Mouse (Mus musculus) ES-Bruce4 (cell line): ENCODE data around the gene Car2.

ENCODE experiments used
- EP300 ChIP-seq: IDR thresholded peaks from 2 replicates; pipeline ENCODE4 v1.6.1; 2011; ENCODE audit warnings: low read depth, low read length; ENCODE audit not compliant: insufficient read depth
- POLR2A ChIP-seq: IDR thresholded peaks from one replicate; pipeline ENCODE4 v1.8.1; 2011; ENCODE audit warnings: low read length; ENCODE audit not compliant: insufficient read depth

DNA sequence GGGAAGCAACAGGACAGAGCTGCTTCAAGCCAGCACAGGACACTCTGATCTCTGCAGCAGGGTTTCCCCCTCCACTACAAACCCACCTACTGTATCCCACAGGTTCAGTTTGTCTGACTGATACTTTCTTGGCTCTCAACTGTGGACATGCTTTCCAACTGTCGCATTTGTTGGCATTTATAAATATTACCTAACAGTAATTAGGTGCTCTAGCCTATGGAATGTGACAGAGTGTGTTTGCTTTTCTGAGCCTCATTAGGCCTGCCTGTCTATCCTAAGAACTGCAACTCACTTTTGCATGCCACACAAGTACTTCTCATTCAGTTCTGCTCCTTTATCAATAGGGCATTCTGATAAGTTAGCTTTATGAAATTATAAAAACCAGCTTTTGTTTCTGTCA, 31.6 kb upstream of the Car2 start:
- no peak for TF ChIP-seq EP300
- TF ChIP-seq POLR2A: no peak
